Mouse (Mus musculus) layer of hippocampus, adult 18-20 months (tissue): ENCODE measurements at regions not wholly inside any gene's neighbourhood (a gene's known extent, or its start where the extent isn't known, plus 50 kb on each side); places are given as distances from the start of the nearest gene placed in this dataset.

Experiments
- DNase-seq, 2 experiments: peaks; one replicate each; pipeline ENCODE4 v3.0.0; 2022; ENCODE audit warnings: low spot score in 2 of 2

GRCm38 (mm10) chr11:42067788-42068187, 67.1 kb upstream of the Gabrg2 start:
- peak; percentile 54 to 87 for DNase-seq

- no peak for DNase-seq
These were observed 50.9 kb upstream of the Gabrg2 start for GRCm38 (mm10) chr11:42051567-42051966.
